Mouse (Mus musculus): ENCODE measurements around the gene Adamtsl1.

- TF ChIP-seq POLR2A (IDR thresholded peaks at IDR 0.05; ENCODE audit: insufficient read length, low read depth) (no peak), MAX (IDR thresholded peaks at IDR 0.05; ENCODE audit: low read depth) (no peak), MYOD1 (IDR thresholded peaks at IDR 0.05; ENCODE audit: control insufficient read depth in 1 of 3, insufficient read length in 2 of 3, low read depth in 2 of 3) (no peak), USF1 (IDR thresholded peaks at IDR 0.05; ENCODE audit: low read depth) (no peak), TCF12 (IDR thresholded peaks at IDR 0.05; ENCODE audit: insufficient read depth, poor library complexity, severe bottlenecking) (no peak), REST (IDR thresholded peaks at IDR 0.05; ENCODE audit: insufficient read depth, insufficient read length) (no peak), MYOG (IDR thresholded peaks at IDR 0.05; ENCODE audit: control insufficient read depth in 1 of 3, insufficient read depth in 1 of 3, insufficient read length in 2 of 3, low read depth in 2 of 3) (no peak), E2F4 (IDR thresholded peaks at IDR 0.05; ENCODE audit: insufficient read depth) (no peak)
Measured at GRCm38 (mm10) chr4:85728416-85728815, 214.4 kb downstream of the Adamtsl1 start.

All from myocyte (in vitro differentiated cells).